Mouse (Mus musculus) right cerebral cortex, adult 18-20 months (tissue): ENCODE measurements at regions not wholly inside any gene's neighbourhood (a gene's known extent, or its start where the extent isn't known, plus 50 kb on each side); places are given as distances from the start of the nearest gene placed in this dataset.

Experiments
- DNase-seq: peaks from one replicate; pipeline ENCODE4 v3.0.0; 2022; ENCODE audit warnings: mixed read lengths

DNA sequence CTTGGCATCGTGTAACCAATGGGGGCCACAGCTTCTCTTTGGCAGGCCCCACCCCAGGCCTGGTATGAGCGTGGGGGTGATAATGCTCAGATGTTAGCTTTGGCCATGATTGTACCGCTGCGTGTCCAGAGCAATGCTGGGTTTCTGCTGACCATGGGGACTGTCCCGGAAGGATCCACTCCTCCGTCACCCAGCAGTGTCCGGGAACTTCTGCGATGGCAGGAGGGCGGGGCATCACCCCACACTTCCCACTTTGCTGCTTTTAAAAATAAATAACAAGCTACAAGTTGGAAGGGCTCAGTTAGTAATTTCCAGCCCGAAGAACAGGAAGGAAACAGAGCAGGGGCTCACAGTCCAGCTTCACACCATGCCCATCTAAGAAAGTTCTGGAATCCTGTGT lies 116.7 kb upstream of the Ptpn1 start:
- no peak for DNase-seq

DNA sequence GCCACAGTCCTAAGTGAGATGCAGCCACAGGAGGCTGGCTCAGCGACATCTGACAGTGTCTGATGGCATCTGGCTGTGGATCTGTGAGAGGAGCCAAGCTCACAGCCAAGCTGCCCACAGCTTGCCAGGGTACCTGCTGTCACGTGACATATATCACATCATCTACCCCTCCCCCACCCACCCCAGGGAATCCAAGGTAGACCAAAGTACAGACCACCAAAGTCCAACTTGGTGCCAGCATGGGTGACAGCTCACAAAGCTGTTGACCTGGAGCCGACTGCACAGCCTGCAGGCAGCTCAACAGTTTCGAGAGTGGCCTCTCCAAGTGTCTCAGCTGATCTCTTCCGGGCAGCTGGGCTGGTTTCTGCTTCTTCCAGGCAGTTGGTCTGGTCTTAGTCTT lies 119.6 kb upstream of the Tmem189 start:
- no peak for DNase-seq

DNA sequence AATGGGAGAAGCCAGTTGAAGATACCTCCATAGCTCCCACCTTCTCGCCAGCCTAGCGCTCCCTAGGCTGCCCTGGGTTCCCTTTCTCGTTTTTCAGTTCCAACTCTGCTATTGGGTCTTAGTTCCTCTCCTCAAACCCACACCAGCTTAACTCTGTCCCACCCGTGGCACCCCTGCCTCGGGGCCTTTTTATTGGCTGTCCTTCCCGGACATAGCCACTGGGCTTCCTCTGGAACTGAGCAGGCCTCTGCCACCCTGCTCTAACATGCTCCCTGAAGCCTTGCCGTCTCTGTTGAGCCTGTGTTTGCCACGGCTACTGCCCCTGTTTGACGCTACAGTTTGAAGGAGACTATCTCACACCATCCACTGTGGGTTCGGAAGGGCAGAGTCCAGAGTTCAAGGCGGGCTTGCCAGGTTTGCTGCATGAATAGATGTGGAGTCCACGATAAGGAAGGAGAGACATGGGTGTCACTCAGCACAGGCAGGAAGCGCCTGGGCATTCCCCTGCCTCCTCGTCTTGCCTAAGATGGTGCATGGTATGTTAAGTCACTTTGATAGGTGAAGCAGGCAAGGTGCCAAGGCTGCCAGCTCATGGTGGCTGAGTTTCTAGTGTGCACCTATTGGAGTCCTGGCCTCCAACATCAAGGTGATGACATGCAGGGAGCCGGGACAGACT lies 116.1 kb upstream of the Tmem189 start:
- no peak for DNase-seq

DNA sequence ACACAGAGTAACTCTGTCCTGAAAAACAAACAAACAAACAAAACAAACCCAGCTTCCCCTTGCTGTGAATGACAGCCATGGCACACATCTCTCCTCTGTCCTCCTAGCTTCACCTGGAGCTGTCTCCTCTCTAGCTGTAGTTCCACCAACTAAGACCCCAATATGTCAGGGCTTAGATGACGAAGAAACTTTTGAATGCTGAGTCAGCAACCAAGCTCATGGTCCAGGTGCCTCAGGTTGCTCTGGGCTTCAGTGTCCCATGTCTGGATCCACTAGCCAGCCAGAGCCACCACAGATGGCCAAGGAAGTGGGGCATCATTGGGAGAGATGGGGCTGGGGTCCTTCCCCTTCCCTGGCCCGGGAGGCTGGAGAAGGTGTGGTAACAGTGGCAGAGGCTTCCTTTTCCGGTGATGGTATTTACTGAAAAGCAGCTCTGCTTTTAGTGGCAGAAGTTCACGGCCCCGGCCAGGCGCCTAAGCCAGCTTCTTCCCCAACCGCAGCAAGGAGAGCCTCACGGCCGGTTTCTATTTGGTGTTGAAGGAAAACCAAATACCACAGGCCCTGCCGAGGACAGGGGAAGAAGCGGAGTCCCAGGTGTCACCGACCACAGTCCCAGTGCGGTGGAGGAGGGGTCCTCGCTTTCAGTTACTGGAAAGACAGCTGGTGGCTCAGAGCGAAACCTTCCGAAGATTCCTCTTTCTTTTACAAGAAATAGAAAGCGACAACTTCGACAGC lies 115.0 kb upstream of the Tmem189 start:
- DNase-seq, result no peak

DNA sequence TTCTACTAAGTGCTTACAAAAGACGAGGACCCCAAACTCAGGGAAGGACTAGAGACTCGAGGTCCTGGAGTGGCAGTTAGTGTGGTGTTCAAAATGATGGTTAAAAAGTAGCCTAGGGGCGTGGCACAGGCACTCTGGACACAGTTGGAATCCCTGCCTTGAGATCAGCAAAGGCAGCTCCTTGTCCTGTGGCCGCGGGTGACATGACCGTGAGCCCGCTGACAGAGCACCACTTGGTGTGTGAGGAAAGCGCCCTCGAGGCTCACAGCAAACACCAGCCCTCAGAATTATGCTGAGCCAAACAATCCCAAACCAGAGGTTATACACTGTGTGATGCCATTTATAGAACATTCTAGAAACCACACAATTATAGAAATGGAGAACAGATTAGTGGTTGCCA lies 112.9 kb upstream of the Tmem189 start:
- DNase-seq, result no peak

DNA sequence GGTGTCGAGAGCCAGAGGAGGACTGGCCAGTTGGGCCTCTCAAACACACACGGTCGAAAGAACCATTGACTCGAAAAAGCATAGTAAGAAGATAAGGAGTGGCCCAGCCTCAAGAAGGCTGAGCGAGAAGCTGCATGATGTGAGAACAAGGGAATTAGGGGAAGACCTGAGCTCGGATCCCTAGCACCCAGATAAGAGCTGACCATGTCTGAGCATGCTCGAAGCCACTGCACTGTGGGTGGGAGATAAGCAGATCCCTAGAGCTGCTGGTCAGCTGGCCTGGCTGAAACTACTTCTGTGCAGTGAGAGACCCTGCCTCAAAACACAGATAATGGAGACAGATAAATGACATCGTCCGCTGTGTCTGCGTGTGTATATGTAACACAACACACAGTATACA lies 111.8 kb upstream of the Tmem189 start:
- no peak for DNase-seq

DNA sequence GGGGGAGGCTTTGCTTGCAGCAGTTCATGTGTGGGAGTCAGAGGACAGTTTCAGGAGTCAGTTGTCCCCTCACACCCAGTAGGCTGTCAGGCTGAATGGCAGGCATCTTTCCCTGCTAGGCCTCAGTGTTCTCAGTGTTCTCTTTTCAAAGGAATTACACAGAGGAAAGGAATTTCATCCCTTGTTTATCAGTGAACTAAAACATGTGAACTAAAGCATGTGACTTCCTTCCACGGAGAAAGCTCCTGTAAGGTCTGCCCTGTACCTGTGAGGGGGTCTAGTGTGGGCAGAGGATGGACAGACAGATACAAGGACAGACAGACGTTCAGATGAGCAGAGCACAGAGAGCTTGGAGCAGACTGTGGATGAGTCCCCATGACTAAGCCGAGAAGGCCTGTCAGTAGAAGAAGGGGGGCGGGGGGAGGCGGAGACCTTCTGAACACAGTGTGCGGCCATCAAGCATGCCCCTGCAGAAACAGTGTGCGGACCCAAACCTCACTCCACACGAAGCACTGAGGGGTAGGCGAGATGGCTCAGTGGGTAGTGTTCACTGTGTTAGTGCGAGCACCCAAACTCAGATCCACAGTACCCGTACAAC lies 111.1 kb upstream of the Tmem189 start:
- no peak for DNase-seq

DNA sequence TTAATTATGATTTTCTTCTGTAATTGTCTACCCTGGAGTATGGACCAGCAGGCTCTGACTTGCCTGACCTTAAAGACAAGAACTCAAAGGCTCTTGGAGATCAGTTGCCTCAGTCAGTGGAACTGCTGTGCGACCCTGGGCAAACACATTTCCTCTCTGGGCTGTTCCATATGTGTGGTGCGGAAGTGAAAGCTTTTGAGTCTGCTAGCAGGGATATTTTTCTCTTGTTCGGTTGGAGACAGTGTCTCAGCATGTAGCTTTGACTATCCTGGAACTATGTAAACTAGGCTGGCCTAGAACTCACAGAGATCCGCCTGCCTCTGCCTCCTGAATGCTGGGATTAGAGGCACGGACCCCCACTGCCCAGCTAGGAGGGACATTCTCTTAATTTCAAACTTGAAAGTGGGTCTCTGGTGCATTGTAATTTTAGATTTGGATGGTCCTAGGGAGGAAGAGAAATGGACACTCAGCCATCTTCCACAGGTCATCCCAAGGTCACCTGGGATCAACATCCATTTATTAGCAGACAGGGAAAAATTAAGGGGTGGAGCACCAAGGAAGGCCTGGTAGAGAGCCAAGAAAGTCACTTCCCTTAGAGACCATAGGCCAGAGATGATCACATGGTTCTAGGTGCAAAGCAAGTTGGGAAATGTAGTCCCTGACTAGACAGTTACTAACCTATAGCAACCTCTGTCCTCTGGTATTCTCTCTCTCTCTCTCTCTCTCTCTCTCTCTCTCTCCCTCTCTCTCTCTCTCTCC lies 110.2 kb upstream of the Tmem189 start:
- no peak for DNase-seq

DNA sequence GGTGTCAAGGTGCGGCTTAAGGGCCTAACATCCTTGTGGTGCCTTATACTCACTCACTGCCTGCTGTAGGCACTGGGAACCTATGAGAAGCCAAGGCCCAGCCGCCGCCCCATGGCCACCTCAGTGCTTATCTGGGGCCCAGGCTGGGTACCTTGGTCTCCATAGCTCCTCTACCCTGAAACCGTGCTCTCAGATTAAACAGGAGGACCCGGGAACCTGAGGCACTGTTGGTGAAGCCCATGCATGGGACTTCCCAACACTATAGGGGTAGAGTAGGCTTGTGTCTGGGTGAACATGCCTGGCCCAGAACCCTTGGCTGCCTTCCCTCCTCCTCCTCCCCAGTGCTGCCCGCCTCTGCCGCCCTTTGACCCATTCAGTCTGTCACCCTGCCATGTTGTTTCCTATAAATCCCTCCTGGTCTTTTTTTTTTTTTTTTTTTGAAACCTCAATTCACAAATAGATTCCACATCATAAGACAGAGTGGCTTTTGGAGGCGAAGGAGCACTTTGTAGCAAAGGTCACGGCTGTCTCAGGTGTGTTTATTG lies 109.4 kb upstream of the Tmem189 start:
- DNase-seq, result no peak

DNA sequence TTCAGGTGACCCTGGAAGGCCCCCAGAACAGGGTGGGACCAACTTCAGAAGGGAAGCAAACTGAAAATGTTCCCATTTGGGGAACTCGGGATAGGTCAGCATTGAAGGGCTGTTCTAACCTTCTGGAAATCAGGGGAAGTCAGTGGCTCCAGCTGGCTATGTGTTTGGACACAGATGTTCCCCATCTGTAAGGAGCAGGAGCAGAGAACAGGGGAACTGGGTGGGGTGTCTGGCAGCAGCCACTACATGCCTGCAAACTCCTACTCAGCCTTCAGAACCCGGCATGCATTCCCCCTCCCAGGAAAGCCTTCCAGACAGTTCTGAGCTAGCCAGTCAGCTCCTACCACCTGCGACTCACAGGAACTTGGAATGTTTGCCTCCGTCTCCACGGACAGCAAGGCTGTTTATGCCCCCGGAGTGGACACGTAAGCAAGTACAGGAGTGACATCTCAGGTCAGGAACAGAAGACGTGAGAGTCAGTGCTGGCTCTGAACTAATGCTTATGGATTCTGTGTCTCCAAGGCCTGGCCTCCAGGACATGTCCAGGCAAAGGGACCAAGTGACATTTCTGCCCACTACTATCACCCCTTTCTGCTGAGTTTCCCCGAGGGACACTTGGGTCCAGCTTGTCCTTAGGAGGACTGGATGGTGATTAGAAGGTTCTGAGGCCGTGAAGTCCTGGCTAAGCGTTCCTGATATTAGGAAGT lies 108.6 kb upstream of the Tmem189 start:
- no peak for DNase-seq

DNA sequence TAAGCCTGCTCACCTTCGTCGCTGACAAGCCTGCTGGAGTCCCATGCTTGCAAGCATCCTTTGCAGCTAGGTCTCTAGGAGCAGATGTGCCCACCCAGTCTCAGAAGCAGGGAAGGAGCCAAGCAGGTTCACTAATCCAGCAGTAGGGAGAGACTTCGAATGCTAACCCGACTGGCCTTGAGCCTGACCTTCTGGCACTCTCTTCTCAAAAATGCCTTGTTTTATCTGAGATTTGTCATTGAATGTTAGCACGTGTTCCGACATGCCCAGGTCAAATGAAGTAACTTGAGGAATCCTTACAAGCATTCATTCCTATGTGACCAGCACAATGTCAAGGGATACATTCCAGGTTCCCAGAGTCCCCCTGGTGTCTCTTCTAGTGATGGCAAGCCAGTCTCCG lies 105.9 kb upstream of the Tmem189 start:
- no peak for DNase-seq

DNA sequence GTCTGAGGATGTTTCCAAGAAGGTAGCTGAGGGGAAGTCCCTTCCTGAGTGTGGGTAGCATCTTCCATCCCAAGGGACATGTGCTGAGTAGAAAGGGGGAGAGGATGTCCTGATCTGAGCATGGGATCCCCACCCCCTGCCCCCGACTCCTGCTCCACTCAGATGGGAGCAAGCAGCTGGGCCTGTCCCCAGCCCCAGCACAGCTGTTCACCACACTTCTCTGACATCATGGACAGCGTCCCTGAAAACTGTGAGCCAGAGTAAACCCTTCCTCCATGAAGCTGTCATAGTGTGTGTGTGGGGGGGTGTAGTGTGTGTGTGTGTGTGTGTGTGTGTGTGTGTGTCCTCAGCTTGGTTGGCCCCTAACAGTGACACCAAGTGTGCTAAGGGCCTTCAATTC lies 104.3 kb upstream of the Tmem189 start:
- DNase-seq, result no peak

DNA sequence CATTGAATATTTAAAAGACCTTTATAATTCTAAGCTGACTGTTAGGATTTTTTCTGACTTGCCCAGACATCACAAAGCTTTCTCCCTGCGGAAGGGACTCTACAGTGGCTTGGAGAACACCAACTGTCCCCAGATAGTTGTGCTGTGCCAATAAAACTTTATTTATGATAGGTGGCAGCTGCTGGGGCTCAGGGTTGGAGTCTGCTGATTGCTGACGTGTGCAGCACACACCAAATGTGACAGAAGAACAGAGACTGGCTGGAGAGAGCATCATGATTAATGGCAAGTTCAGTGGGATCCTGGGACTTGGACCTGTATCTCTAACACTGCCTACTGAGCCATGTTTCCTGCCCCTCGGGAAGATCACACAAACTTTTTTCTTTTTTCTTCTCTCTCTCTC lies 103.1 kb upstream of the Tmem189 start:
- DNase-seq, result no peak

DNA sequence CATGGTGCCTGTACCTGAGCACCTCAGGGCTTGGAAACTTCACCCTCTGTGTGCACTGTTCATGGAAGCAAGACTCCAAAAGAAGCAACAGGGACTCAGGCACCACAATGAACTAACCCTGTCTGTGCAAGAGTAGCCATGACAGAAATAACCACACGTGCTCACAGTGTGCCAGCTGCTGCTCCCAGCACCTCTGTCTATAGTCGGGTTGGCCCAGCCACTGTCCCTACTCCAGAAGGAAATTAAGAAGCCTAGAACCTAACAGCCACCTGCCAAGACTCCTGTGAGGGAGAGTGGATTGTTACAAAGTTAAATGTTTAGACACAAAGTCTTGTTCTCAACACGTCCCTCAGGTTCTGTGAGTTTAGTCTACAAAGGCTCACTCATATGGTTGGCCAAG lies 102.7 kb upstream of the Tmem189 start:
- DNase-seq, result no peak

DNA sequence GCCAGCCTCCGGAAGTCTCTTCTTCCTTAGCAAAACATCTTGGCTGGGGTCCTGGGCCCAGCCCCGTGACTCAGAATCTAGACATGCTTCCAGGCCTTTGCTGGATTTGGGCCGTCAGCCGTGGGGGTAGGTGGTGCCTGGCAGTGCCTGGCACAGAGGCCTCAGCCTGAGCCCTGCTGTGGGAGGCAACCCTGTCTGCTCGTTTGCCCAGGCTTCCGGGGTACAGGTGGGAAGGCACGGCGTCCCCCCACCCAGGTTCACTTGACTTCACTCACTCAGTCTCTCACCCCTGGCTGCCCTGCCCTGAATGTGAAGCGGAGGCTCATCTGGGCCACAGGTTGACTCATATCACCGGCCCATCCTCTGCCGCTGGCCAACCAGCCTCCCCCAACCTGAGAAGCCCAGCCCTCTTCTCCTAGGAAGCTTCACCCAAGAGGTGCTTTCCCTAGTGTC lies 99.9 kb upstream of the Tmem189 start:
- DNase-seq, result peak; percentile 43

DNA sequence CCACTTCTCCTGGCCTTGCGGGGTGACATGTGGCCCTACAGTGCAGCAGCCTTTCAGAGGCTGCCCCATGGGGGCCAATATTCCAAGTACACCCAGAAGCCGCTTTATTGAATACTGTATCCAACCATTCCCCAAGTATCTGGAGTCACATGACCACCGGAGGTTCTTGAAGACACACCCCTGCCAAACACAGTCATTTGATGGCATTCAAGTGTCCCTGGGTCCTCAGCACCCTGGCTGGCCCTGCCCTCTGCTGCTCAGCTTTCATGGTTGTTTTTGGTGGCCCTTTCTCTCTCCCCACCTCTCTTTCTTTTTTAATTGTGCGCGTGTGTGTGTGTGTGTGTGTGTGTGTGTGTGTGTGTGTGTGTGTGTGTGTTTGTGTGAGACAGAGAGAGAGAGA lies 97.3 kb upstream of the Tmem189 start:
- no peak for DNase-seq

DNA sequence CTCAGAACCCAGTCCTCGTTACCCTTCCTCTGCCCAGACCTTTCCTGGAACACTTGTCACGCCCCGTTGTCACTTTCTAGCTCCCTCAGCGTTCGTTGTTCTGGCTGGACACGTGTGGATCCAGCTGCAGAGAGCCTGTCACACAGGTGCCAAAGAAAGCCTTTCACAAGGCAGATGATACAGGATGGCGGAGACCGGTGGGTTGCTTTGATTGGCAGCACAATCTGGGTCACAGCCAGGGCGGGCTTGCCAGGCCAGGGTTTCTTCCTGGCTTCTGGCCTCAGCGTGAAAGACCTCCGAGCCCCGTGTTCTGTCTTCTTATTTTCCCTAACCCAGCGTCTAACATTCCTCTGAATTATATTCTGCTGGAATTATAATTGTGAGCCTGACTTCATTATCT lies 94.7 kb upstream of the Tmem189 start:
- no peak for DNase-seq

DNA sequence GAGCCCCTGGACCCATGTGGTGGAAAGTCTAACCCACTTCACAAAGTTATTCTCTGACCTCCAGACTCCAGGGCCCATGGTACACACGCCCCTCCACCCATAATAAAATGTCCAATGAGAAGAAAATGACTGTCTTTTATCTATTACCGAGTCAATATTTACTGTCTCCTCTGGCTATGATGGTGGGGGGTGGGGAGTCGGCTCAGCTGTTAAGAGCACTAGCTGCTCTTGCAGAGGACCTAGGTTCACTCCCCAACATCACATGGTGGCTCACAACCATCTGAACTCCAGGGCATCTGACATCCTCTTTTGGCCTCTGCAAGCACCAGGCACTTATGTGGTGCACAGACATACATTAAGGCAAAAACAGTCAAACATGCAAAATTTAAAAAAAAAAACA lies 93.8 kb upstream of the Tmem189 start:
- no peak for DNase-seq

DNA sequence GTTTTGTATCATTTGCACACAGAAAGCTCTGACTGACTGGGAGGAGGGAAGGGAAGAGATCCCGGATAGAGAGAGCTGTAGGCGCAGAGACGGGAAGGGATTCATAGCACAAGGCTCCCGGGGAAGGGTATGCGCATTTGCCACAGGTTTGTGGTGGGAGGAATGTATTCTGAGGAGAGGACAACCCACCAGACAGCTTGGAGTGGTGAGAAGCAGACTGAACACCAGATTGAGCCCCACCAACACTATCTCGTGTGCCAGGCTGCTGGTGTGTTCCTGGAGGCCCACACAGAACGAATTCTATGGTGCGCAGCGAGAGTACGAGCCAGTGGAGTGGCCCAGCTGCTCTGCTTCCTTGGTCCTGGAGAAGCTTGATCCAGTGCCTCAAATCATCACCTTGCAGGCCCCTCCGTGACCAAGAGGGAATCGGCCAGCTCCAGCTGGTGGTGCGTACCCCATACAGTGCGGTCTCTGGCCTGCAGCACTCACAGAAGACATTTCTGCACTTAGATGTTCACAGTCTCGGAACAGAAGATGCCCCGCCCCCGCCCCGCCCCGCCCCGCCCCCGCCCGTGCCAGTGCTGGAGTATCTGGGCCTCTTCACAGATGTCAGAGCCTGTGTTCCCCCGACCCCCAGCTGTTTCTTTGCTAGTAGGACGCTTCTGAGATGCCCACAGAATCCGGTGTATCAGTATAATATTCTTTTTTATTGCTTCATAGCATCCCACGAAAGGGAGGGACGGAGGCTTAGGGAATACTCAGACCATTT lies 92.8 kb upstream of the Tmem189 start:
- peak; percentile 90 for DNase-seq

DNA sequence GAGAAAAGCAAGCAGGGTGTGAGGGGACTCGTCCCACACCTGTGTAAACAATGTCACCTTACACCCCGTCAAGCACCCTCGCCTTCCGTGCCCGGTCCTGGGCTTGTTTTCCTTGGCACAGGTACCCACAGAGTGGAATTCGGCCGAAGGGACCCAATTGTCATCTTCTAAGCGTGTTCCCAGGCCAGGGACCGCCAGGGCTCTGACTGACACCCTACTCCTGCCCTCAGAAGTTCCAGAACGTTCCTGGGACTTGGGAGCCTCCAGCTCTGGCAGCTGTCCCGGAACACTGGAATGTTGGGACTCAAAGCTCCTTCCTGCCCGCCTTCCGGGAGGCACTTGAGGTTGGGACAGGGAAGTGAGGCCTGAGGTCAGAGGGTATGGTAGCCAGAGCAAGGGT lies 91.9 kb upstream of the Tmem189 start:
- DNase-seq, result no peak

DNA sequence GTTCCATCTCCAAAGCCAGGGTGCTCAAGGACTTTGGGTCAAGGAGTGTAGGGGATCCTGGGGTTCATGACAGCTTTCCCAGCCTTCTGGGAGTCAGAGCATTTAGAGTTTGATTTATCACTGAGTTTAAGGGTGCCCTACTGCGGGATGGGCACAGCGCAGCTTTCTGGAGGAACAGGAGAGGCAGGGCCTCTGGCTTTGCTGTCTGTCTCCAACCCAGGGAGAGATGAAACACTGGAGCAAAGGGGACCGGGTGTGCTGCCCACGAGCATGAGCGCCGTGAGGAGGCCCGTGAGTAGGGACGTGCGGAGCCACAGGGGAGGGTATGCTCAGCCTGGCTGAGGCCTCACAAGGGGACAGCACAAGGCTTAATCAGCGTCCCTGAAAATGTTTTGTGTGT lies 89.1 kb upstream of the Tmem189 start:
- DNase-seq, result no peak

DNA sequence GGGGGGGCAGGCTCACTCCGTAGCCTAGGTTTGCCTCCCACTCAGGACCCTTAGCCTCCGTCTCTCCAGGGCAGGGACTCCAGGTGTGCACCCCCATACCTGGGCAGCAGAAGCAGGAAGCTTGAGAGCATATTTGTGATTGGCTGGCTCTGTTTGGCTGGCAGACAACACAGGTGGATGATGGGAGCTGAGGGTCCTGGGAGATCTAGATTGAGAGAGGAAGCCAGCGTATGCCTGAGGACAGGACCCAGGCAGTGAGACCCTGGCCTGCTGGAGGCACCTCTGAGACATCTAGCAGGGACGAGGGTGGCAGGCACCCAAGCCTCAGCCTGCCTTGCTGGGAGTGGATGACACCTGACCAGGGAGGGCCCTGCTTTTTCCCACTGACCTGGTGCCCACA lies 88.6 kb upstream of the Tmem189 start:
- DNase-seq, result no peak
